In the genomic region with DNA sequence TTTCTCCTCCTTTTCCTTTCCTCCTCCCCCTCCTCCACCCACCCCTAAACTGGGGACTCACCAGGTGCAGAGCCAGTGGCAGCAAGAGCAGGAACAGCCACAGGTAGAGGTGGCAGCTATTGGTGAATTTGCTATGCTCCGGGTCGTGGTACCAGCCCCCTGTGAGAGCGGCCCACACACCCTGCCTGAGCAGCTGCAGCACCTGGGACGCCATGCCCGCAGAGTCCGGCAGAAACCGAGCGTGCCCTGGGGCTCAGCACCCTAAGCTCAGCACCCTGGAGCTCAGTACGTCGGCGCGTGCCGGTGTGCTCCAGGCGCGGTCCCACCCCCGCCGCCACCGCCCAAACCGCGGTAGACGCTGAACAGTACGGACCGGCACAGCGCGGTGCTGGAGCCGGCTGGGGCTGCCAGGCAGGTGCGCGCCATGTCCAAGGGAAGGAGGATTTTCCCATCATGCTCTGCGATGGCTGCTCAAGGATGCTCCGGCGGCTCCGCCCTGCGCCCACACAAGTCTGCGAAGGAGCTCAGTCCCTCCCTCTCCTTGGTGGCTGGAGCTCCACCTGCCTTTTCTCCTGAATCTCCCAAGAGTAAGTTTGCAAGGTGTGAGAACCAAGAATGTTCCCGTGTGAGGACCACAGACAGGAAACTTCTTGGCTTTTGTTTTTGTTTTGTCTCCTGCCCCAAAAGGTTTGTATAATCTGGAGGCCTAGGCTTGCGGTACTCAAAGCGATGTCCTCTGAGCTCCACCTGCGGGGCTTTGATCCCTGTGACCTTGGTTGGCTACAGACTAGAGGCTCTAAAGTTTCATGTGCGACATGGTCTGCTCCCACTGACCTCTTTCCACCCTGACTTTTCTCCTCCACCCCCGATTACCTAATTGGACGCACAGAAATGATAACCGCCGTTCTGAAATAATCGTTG, we compare ENCODE assay signal across 8 mouse cellular contexts. TPM values are rescaled to one million over a fixed set of nuclear protein-coding genes. Genes with fewer than 3 reads are reported as not detected.
DNase-seq lines count a peak whose midpoint lies in the region; ATAC-seq and TF ChIP-seq lines count a peak whose summit lies in the region.

A gene (minus strand): TSS at position 450 of the 921 bp plus-strand sequence.

- no peaks in the 10 kb centered on the region for H3K36me3 ChIP-seq in embryonic facial prominence, embryonic 13.5 days
- H3K36me3 ChIP-seq in intestine, embryonic 16.5 days (ENCODE audit: control insufficient read depth, insufficient read depth, low read length) = no peaks in the 10 kb centered on the region
- H3K36me3 ChIP-seq in stomach, postnatal 0 days (ENCODE audit: control insufficient read depth, insufficient read depth, low read length) = no peaks in the 10 kb centered on the region

- peak within 1 kb of the TSS; percentile 50 for H3K4me2 ChIP-seq in embryonic facial prominence, embryonic 13.5 days
- peak within 1 kb of the TSS; percentile 46 for H3K4me2 ChIP-seq in intestine, embryonic 16.5 days (ENCODE audit: low read depth, low read length)
- peak within 1 kb of the TSS; percentile 23; the same call in 1 of the 2 replicates for H3K4me2 ChIP-seq in stomach, postnatal 0 days (replicated peaks; ENCODE audit: low read depth)

- H3K9me3 ChIP-seq in embryonic facial prominence, embryonic 13.5 days = no peaks in the 10 kb centered on the region
- no peaks in the 10 kb centered on the region for H3K9me3 ChIP-seq in intestine, embryonic 16.5 days (ENCODE audit: control insufficient read depth, low read length)
- no peaks in the 10 kb centered on the region for H3K9me3 ChIP-seq in stomach, postnatal 0 days (ENCODE audit: control insufficient read depth, low read length)

- no peak for TF ChIP-seq EP300 in stomach, postnatal 0 days (optimal IDR thresholded peaks at IDR 0.05)

- DNase-seq in thymus, postnatal 14 days = peak; percentile 5
- no peak for DNase-seq in thymus, postnatal 36 days
- DNase-seq in stomach, postnatal 0 days (ENCODE audit: low spot score) = peak; percentile 47
- DNase-seq in yolk sac, embryonic 10.5 days (ENCODE audit: low spot score) = no peak
- DNase-seq in testis, postnatal 14 days (ENCODE audit: low spot score) = no peak

- H3K4me1 ChIP-seq in embryonic facial prominence, embryonic 13.5 days = peaks cover 15% of the 10 kb centered on the region
- H3K4me1 ChIP-seq in intestine, embryonic 16.5 days (ENCODE audit: control insufficient read depth, insufficient read depth, low read length) = peaks cover 15% of the 10 kb centered on the region
- H3K4me1 ChIP-seq in stomach, postnatal 0 days (replicated peaks; ENCODE audit: control insufficient read depth, insufficient read depth) = no peaks in the 10 kb centered on the region

- 6% methylated on average over 44 of the region's 44 CpGs for WGBS in embryonic facial prominence, embryonic 13.5 days
- 8% methylated on average over 44 of the region's 44 CpGs for WGBS in intestine, embryonic 16.5 days
- WGBS in stomach, postnatal 0 days = 6% methylated on average over 44 of the region's 44 CpGs

- H3K27me3 ChIP-seq in embryonic facial prominence, embryonic 13.5 days = peaks cover 40% of the 10 kb centered on the region
- peaks cover 19% of the 10 kb centered on the region for H3K27me3 ChIP-seq in intestine, embryonic 16.5 days (replicated peaks; ENCODE audit: control insufficient read depth, insufficient read depth, low read length)
- peaks cover 3% of the 10 kb centered on the region; the same call in 1 of the 2 replicates for H3K27me3 ChIP-seq in stomach, postnatal 0 days (ENCODE audit: control insufficient read depth, insufficient read depth, low read length)

- no peak for TF ChIP-seq CTCF in stomach, postnatal 0 days (IDR thresholded peaks at IDR 0.05; ENCODE audit: low read depth)

- H3K9ac ChIP-seq in embryonic facial prominence, embryonic 13.5 days = no peak within 1 kb of the TSS
- peak within 1 kb of the TSS; percentile 37; the same call in 1 of the 2 replicates for H3K9ac ChIP-seq in intestine, embryonic 16.5 days (ENCODE audit: low read depth, low read length)
- no peak within 1 kb of the TSS for H3K9ac ChIP-seq in stomach, postnatal 0 days (ENCODE audit: low read length)

- H3K27ac ChIP-seq in embryonic facial prominence, embryonic 13.5 days = no peak within 1 kb of the TSS
- no peak within 1 kb of the TSS for H3K27ac ChIP-seq in intestine, embryonic 16.5 days (ENCODE audit: low read length)
- no peak within 1 kb of the TSS for H3K27ac ChIP-seq in stomach, postnatal 0 days (replicated peaks)

- peak; percentile 37; the same call in 1 of the 2 replicates for ATAC-seq in embryonic facial prominence, embryonic 13.5 days (ENCODE audit: insufficient number of reproducible peaks, insufficient read depth, low FRiP score, low TSS enrichment, low read depth)
- peak; percentile 63 for ATAC-seq in intestine, embryonic 16.5 days
- peak; percentile 38 for ATAC-seq in megakaryocyte progenitor cell, adult 5-6 weeks (replicated peaks; ENCODE audit: poor library complexity)
- ATAC-seq in stomach, postnatal 0 days (ENCODE audit: low FRiP score, low TSS enrichment) = peak; percentile 63; the same call in 1 of the 2 replicates

- H3K4me3 ChIP-seq in embryonic facial prominence, embryonic 13.5 days = peak within 1 kb of the TSS; percentile 31
- peak within 1 kb of the TSS; percentile 29 for H3K4me3 ChIP-seq in intestine, embryonic 16.5 days (ENCODE audit: low read length)
- peak within 1 kb of the TSS; percentile 4; the same call in 1 of the 2 replicates for H3K4me3 ChIP-seq in stomach, postnatal 0 days (ENCODE audit: low read depth, low read length)

RNA-seq across cellular contexts. Expression of the gene that starts here (rescaled TPM):
- 0.17 and 0.37 TPM in 2 replicates for polyA plus RNA-seq in embryonic facial prominence, embryonic 13.5 days (2015; fragmentation: Nextera tagmentation; extraction: Ambion mirVana)
- 0.10 TPM in 2 replicates for polyA plus RNA-seq in intestine, embryonic 16.5 days (2015; fragmentation: Nextera tagmentation; extraction: Ambion mirVana)
- not detected in 2 replicates for total RNA-seq in megakaryocyte progenitor cell, adult 5-6 weeks (2015)
- 0.03 TPM in 1 of 2 replicates, not detected in the other for total RNA-seq in megakaryocyte progenitor cell, adult 5-6 weeks (2017)
- polyA plus RNA-seq in stomach, postnatal 0 days (2015; fragmentation: Nextera tagmentation; extraction: Ambion mirVana) = 0.17 and 0.22 TPM in 2 replicates

Comparison
In these comparisons a context has a peak if more than half of its experiments do, and no peak if none do; other contexts are left out.
1. Peak in ATAC-seq, H3K4me3 ChIP-seq and H3K4me2 ChIP-seq in embryonic facial prominence, embryonic 13.5 days; RNA of the gene not detected or under 1 TPM.
2. Peak in ATAC-seq, H3K4me3 ChIP-seq, H3K9ac ChIP-seq and H3K4me2 ChIP-seq in intestine, embryonic 16.5 days; RNA of the gene not detected or under 1 TPM.
3. Peak in ATAC-seq in megakaryocyte progenitor cell, adult 5-6 weeks; RNA of the gene not detected or under 1 TPM.
4. Peak in DNase-seq, ATAC-seq, H3K4me3 ChIP-seq and H3K4me2 ChIP-seq in stomach, postnatal 0 days; RNA of the gene not detected or under 1 TPM.